Mouse (Mus musculus) CH12.LX (cell line): Measurements from ENCODE around the gene Snrnp35. TPM values are rescaled to one million over a fixed set of nuclear protein-coding genes. Genes with fewer than 3 reads are reported as not detected.

Experiments used
- DNase-seq: peaks from one replicate; pipeline ENCODE4 v3.0.0-alpha.2; 2013; ENCODE audit errors: extremely low read depth
- H3K27ac ChIP-seq: 2 replicates; pipeline ENCODE4 v1.5.1; 2012; ENCODE audit warnings: low read depth, mild to moderate bottlenecking, control low read depth, moderate library complexity; ENCODE audit not compliant: insufficient read depth
- H3K27me3 ChIP-seq: replicated peaks from 2 replicates; pipeline ENCODE3; 2012; ENCODE audit warnings: inconsistent platforms
- H3K36me3 ChIP-seq, 2 experiments: replicated peaks in 1 of 2; 2 replicates each; pipeline versions ENCODE3 to v1.6.1; 2012; ENCODE audit warnings: inconsistent platforms in 1 of 2, low read length in 1 of 2, mild to moderate bottlenecking in 1 of 2, mixed read lengths in 1 of 2, moderate library complexity in 1 of 2; ENCODE audit not compliant: control insufficient read depth in 1 of 2, insufficient read depth in 1 of 2
- H3K4me1 ChIP-seq, 2 experiments: 2 replicates each; pipeline ENCODE4 v1.6.1; 2012; ENCODE audit warnings: inconsistent platforms in 1 of 2, moderate library complexity in 1 of 2; ENCODE audit not compliant: insufficient read depth in 2 of 2, control insufficient read depth in 1 of 2
- H3K4me2 ChIP-seq: 2 replicates; pipeline ENCODE4 v1.6.1; 2012; ENCODE audit warnings: low read depth, mild to moderate bottlenecking, control low read depth; ENCODE audit not compliant: poor library complexity, insufficient read depth, severe bottlenecking
- H3K4me3 ChIP-seq, 3 experiments: fragments of 150-350 bp in 1 of 3; sonication (generic) in 1 of 3; replicated peaks in 1 of 3; 2 replicates each; pipeline versions ENCODE3 to v1.5.1; 2011 to 2012; ENCODE audit warnings: low read depth in 2 of 3, low read length in 2 of 3, mild to moderate bottlenecking in 2 of 3, moderate library complexity in 2 of 3, control low read depth in 1 of 3, improper control_type of control experiment in 1 of 3, inconsistent platforms in 1 of 3, mixed read lengths in 1 of 3; ENCODE audit not compliant: poor library complexity in 1 of 3
- H3K79me2 ChIP-seq: replicated peaks from 2 replicates; pipeline ENCODE4 v1.6.1; 2012; ENCODE audit warnings: mild to moderate bottlenecking, moderate library complexity; ENCODE audit not compliant: control insufficient read depth, poor library complexity, insufficient read depth, severe bottlenecking; ENCODE audit errors: extremely low read depth
- H3K9ac ChIP-seq: 2 replicates; pipeline ENCODE4 v1.6.1; 2012; ENCODE audit warnings: low read depth, mild to moderate bottlenecking, control low read depth, moderate library complexity; ENCODE audit not compliant: insufficient read depth
- H3K9me3 ChIP-seq: replicated peaks from 2 replicates; pipeline ENCODE3; 2012; ENCODE audit warnings: low read length, inconsistent platforms, mixed read lengths
- BHLHE40 ChIP-seq: IDR thresholded peaks from 2 replicates; pipeline ENCODE4 v1.6.1; 2011; ENCODE audit warnings: mild to moderate bottlenecking, low read depth, low read length, improper control_type of control experiment
- CHD2 ChIP-seq: IDR thresholded peaks from 2 replicates; pipeline ENCODE4 v1.6.1; 2011; ENCODE audit warnings: low read length, improper control_type of control experiment
- EP300 ChIP-seq: IDR thresholded peaks from 2 replicates; pipeline ENCODE4 v1.6.1; 2011; ENCODE audit warnings: low read length, improper control_type of control experiment
- ETS1 ChIP-seq: conservative IDR thresholded peaks from 2 replicates; pipeline ENCODE4 v1.6.1; 2012; ENCODE audit warnings: low read depth, mild to moderate bottlenecking, inconsistent platforms, low read length, improper control_type of control experiment, moderate library complexity
- GABPA ChIP-seq: IDR thresholded peaks from 2 replicates; pipeline ENCODE4 v1.6.1; 2012; ENCODE audit warnings: low read depth, low read length, improper control_type of control experiment, inconsistent platforms; ENCODE audit not compliant: insufficient replicate concordance
- JUN ChIP-seq: IDR thresholded peaks from 2 replicates; pipeline ENCODE4 v1.6.1; 2011; ENCODE audit warnings: low read depth, mild to moderate bottlenecking, low read length, improper control_type of control experiment, moderate library complexity; ENCODE audit not compliant: insufficient read depth
- JUND ChIP-seq: conservative IDR thresholded peaks from 2 replicates; pipeline ENCODE4 v1.6.1; 2011; ENCODE audit warnings: low read depth, low read length, improper control_type of control experiment
- KAT2A ChIP-seq: IDR thresholded peaks from 2 replicates; pipeline ENCODE4 v1.6.1; 2012; ENCODE audit warnings: low read length, improper control_type of control experiment, inconsistent platforms; ENCODE audit not compliant: insufficient replicate concordance
- MAX ChIP-seq: IDR thresholded peaks from 2 replicates; pipeline ENCODE4 v1.6.1; 2011; ENCODE audit warnings: low read length, improper control_type of control experiment
- MXI1 ChIP-seq: IDR thresholded peaks from 2 replicates; pipeline ENCODE4 v1.6.1; 2011; ENCODE audit warnings: mild to moderate bottlenecking, low read depth, low read length, improper control_type of control experiment
- MYC ChIP-seq: IDR thresholded peaks from 2 replicates; pipeline ENCODE4 v1.6.1; 2011; ENCODE audit warnings: low read depth, mild to moderate bottlenecking, improper control_type of control experiment, low read length
- NRF1 ChIP-seq: IDR thresholded peaks from 2 replicates; pipeline ENCODE4 v1.6.1; 2014; ENCODE audit warnings: low read depth, mild to moderate bottlenecking, inconsistent platforms, low read length, improper control_type of control experiment, moderate library complexity
- PAX5 ChIP-seq: IDR thresholded peaks from 2 replicates; pipeline ENCODE4 v1.6.1; 2012; ENCODE audit warnings: low read length, inconsistent platforms, mixed read lengths
- POLR2A ChIP-seq: IDR thresholded peaks from 2 replicates; pipeline ENCODE4 v1.6.1; 2011; ENCODE audit warnings: low read depth, mild to moderate bottlenecking, improper control_type of control experiment, low read length
- POLR2AphosphoS2 ChIP-seq: IDR thresholded peaks from 2 replicates; pipeline ENCODE4 v1.6.1; 2011; ENCODE audit warnings: low read depth, low read length, improper control_type of control experiment
- RAD21 ChIP-seq: IDR thresholded peaks from 2 replicates; pipeline ENCODE4 v1.6.1; 2011; ENCODE audit warnings: low read depth, mild to moderate bottlenecking, low read length, improper control_type of control experiment, moderate library complexity
- TBP ChIP-seq: conservative IDR thresholded peaks from 2 replicates; pipeline ENCODE4 v1.6.1; 2011; ENCODE audit warnings: low read depth, low read length, improper control_type of control experiment
- TCF12 ChIP-seq: IDR thresholded peaks from 2 replicates; pipeline ENCODE4 v1.6.1; 2014; ENCODE audit warnings: low read depth, mild to moderate bottlenecking, inconsistent platforms, low read length, improper control_type of control experiment
- UBTF ChIP-seq: IDR thresholded peaks from 2 replicates; pipeline ENCODE4 v1.6.1; 2012; ENCODE audit warnings: low read depth, mild to moderate bottlenecking, inconsistent platforms, low read length, improper control_type of control experiment, moderate library complexity
- USF1 ChIP-seq: IDR thresholded peaks from 2 replicates; pipeline ENCODE4 v1.6.1; 2014; ENCODE audit warnings: low read depth, mild to moderate bottlenecking, inconsistent platforms, low read length, improper control_type of control experiment
- USF2 ChIP-seq: conservative IDR thresholded peaks from 2 replicates; pipeline ENCODE4 v1.6.1; 2011; ENCODE audit warnings: low read depth, low read length, improper control_type of control experiment
- ZMIZ1 ChIP-seq: IDR thresholded peaks from 2 replicates; pipeline ENCODE4 v1.6.1; 2012; ENCODE audit warnings: low read depth, mild to moderate bottlenecking, inconsistent platforms, low read length, improper control_type of control experiment
- ZNF384 ChIP-seq: IDR thresholded peaks from 2 replicates; pipeline ENCODE4 v1.6.1; 2012; ENCODE audit warnings: low read depth, low read length, improper control_type of control experiment, inconsistent platforms
- dilution Hi-C: fragments of 300-500 bp; cut with MboI; formaldehyde crosslinking; loops from 2 replicates; pipeline ENCODE4 v1.14.3; 2020; ENCODE audit warnings: low sequenced_read_pairs; ENCODE audit not compliant: extremely low pct_unique_long_range_greater_than_20kb, extremely low pct_ligation_motif_present
- in situ Hi-C: fragments of 300-500 bp; cut with MboI; formaldehyde crosslinking; loops from 3 replicates; pipeline ENCODE4 v1.14.3; 2019; ENCODE audit warnings: low sequenced_read_pairs, low pct_ligation_motif_present, low pct_unique_long_range_greater_than_20kb, mixed read lengths
- polyA plus RNA-seq: library from polyadenylated mRNA; unstranded; fragments of >175 nt; gene quantifications from 2 replicates; pipeline ENCODE4 v1.2.1, GENCODE M21; 2012; ENCODE audit warnings: low read depth; ENCODE audit not compliant: insufficient read length
- total RNA-seq, 2 experiments: library from RNA; depleted of rRNA; stranded (reverse); fragments of 300-350 nt in 1 of 2; fragments of >200 nt in 1 of 2; gene quantifications; 2 replicates each; pipeline ENCODE4 v1.2.3; 2012 to 2014

Gene Snrnp35
- total and polyA plus RNA-seq, 3 experiments: 13.9 to 29.0 (median 27.4) TPM

DNA sequence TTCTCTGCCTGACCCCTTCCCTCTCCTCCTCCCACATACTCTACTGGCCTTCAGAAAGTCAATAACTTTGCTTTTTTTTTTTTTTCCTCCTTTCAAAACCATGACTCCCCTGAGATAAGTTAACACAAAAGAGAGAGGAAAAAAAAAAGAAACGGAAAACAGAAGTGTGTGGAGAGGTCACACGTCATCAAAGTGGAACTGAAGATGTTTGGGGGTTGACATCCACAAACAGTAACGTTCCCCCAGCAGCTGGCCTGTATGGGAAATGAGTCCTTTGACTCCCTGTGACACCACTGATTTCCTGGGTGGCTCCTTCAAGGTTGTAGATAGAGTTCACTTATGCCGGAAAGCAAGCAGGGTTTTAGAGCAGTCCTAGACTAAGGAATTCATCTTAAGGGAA, 2.8 kb upstream of the Snrnp35 start (continued):
- TF ChIP-seq ETS1: peak; percentile 96
- TF ChIP-seq USF1: no peak
- no peak for TF ChIP-seq MXI1
- TF ChIP-seq JUND: 0 out of 2 replicates have a peak, but pooled peaks have one; percentile 29
- no peak for TF ChIP-seq RAD21
- TF ChIP-seq MAX: no peak

DNA sequence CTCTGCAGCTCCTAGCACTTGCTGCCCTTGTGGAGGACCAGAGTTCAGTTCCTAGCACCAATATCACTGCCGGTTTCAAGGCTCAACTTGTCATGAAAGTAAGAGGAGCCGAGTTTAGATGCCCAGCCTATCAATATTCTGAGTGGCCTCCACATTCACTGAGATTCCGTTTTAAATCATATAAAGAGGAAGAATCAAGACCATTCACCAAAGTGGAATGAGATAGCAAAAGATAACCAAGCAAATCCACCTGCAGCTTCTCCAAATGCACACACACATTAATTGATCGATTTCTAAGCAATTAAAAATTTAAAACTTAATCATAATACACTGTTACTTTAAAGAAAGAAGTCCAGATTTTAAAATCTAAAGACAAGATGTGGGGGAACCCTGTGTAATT, 1.2 kb upstream of the Snrnp35 start:
- dilution Hi-C loops (no loop called here), in situ Hi-C loops (no loop called here)
- no peaks in the 10 kb centered on the region for H3K9me3 ChIP-seq
- H3K4me3 ChIP-seq: peak overlapping the region in 1 of 3 experiments; percentile 13
- no peak for DNase-seq
- H3K27me3 ChIP-seq: no peaks in the 10 kb centered on the region
- H3K79me2 ChIP-seq: peaks cover 19% of the 10 kb centered on the region
- peaks cover 0 to 16% of the 10 kb centered on the region in 2 experiments for H3K36me3 ChIP-seq
- H3K4me1 ChIP-seq: peaks cover 8 to 47% of the 10 kb centered on the region in 2 experiments; a peak in 3 of 4 replicates
- no peak overlapping the region for H3K9ac ChIP-seq
- H3K27ac ChIP-seq: peak overlapping the region; percentile 13; the same call in 1 of the 2 replicates
- TF ChIP-seq CHD2: no peak
- no peak for TF ChIP-seq MXI1
- no peak for TF ChIP-seq TBP
- no peak for TF ChIP-seq ZMIZ1
- TF ChIP-seq ZNF384: no peak
- no peak for TF ChIP-seq JUND
- TF ChIP-seq JUN: no peak
- TF ChIP-seq BHLHE40: no peak
- TF ChIP-seq MYC: no peak
- TF ChIP-seq KAT2A: no peak
- TF ChIP-seq TCF12: no peak
- no peak for TF ChIP-seq PAX5
- no peak for TF ChIP-seq POLR2A
- no peak for TF ChIP-seq GABPA
- no peak for TF ChIP-seq USF2
- TF ChIP-seq USF1: no peak
- no peak overlapping the region for H3K4me2 ChIP-seq

DNA sequence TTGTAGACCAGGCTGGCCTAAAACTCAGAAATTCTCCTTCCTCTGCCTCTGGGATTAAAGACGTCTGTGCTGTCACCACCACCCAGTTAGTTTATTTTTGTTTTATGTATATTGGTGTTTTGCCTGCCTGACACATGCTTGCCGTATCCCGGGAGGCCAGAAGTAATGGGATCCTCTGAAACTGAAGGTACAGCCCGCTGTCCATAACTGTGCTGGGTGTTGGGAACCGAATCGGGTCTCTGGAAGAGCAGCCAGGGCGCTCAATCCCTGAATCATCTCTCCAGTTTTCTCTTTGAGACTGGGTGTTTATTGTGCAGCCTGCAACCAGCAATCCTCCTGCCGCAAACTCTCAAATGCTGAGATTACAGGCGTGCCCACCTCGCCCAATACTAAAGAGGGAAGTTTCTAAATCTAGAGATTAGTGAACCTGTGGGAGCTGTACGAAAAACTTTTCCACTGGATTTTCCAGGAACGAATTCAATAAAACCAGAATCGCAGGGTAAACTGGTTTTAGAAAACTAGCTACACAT, 433 bp upstream of the Snrnp35 start:
- no peak for DNase-seq
- peaks cover 2 to 20% of the 10 kb centered on the region in 2 experiments for H3K36me3 ChIP-seq
- H3K4me2 ChIP-seq: peak overlapping the region; percentile 92
- peak overlapping the region; percentile 93 for H3K27ac ChIP-seq
- TF ChIP-seq EP300 (no peak), NRF1 (no peak), POLR2AphosphoS2 (no peak), UBTF (no peak)
- H3K4me3 ChIP-seq: peak overlapping the region; percentile 66 to 94 (median 71)
- H3K27me3 ChIP-seq: no peaks in the 10 kb centered on the region
- peak overlapping the region; percentile 99 for H3K9ac ChIP-seq
- dilution Hi-C loops: no loop called here
- peaks cover 8 to 47% of the 10 kb centered on the region in 2 experiments; a peak in 3 of 4 replicates for H3K4me1 ChIP-seq
- in situ Hi-C loops: no loop called here
- H3K9me3 ChIP-seq: no peaks in the 10 kb centered on the region
- peaks cover 12% of the 10 kb centered on the region for H3K79me2 ChIP-seq
